Mouse (Mus musculus): ENCODE results near the gene Zfp341.

The Zfp341 gene

GRCm38 (mm10) chr2:154583906-154584872 lies 28.9 kb upstream of the Zfp341 start:
- in situ Hi-C loops (cut with MboI; ENCODE audit: low pct_unique_long_range_greater_than_20kb in 1 of 2, low sequenced_read_pairs in 2 of 2, unreplicated experiment in 1 of 2): loop anchor here (5.0 to 25.0 kb wide), 3 partner anchors 169 to 372 kb away; partner anchors contain the start of gene Bpifb5 (in 1 of the 2)

GRCm38 (mm10) chr2:154584931-154585601 lies 28.0 kb upstream of the Zfp341 start:
- in situ Hi-C loops (cut with MboI; ENCODE audit: low pct_unique_long_range_greater_than_20kb in 1 of 2, low sequenced_read_pairs in 2 of 2, unreplicated experiment in 1 of 2): loop anchor here (5.0 to 25.0 kb wide), 3 partner anchors 170 to 373 kb away; partner anchors contain the start of gene Bpifb5 (in 1 of the 2)

GRCm38 (mm10) chr2:154586405-154586804 lies 26.7 kb upstream of the Zfp341 start:
- in situ Hi-C loops (cut with MboI; ENCODE audit: low pct_unique_long_range_greater_than_20kb in 1 of 2, low sequenced_read_pairs in 2 of 2, unreplicated experiment in 1 of 2): loop anchor here (10.0 to 25.0 kb wide), 2 partner anchors 172 to 374 kb away; partner anchors contain the start of gene Bpifb5 (in 1 of the 2)

GRCm38 (mm10) chr2:154589051-154589450 lies 24.0 kb upstream of the Zfp341 start:
- in situ Hi-C loops (cut with MboI; ENCODE audit: low pct_unique_long_range_greater_than_20kb in 1 of 2, low sequenced_read_pairs in 2 of 2, unreplicated experiment in 1 of 2): loop anchor here (10.0 to 25.0 kb wide), 2 partner anchors 174 to 377 kb away; partner anchors contain the start of gene Bpifb5 (in 1 of the 2)

- in situ Hi-C loops (cut with MboI; ENCODE audit: low pct_unique_long_range_greater_than_20kb in 1 of 2, low sequenced_read_pairs in 2 of 2, unreplicated experiment in 1 of 2): loop anchor here in 1 of 2 experiments (25.0 kb wide), 1 partner anchor 379 kb away; the partner anchor contains the start of gene Bpifb5
These were observed 21.9 kb upstream of the Zfp341 start for GRCm38 (mm10) chr2:154591239-154591638.

GRCm38 (mm10) chr2:154593025-154593424 lies 20.1 kb upstream of the Zfp341 start:
- in situ Hi-C loops (cut with MboI; ENCODE audit: low pct_unique_long_range_greater_than_20kb in 1 of 2, low sequenced_read_pairs in 2 of 2, unreplicated experiment in 1 of 2): loop anchor here in 1 of 2 experiments (25.0 kb wide), 1 partner anchor 381 kb away; the partner anchor contains the start of gene Bpifb5

GRCm38 (mm10) chr2:154595775-154596174 lies 17.3 kb upstream of the Zfp341 start:
- in situ Hi-C loops (cut with MboI; ENCODE audit: low pct_unique_long_range_greater_than_20kb in 1 of 2, low sequenced_read_pairs in 2 of 2, unreplicated experiment in 1 of 2): loop anchor here in 1 of 2 experiments (25.0 kb wide), 1 partner anchor 383 kb away; the partner anchor contains the start of gene Bpifb5

- in situ Hi-C loops (cut with MboI; ENCODE audit: low pct_unique_long_range_greater_than_20kb in 1 of 2, low sequenced_read_pairs in 2 of 2, unreplicated experiment in 1 of 2): loop anchor here in 1 of 2 experiments (25.0 kb wide), 1 partner anchor 385 kb away; the partner anchor contains the start of gene Bpifb5
These were observed 15.7 kb upstream of the Zfp341 start for GRCm38 (mm10) chr2:154597399-154597798.

GRCm38 (mm10) chr2:154600586-154600985 lies 12.5 kb upstream of the Zfp341 start:
- in situ Hi-C loops (cut with MboI; ENCODE audit: low pct_unique_long_range_greater_than_20kb in 1 of 2, low sequenced_read_pairs in 2 of 2, unreplicated experiment in 1 of 2): no loop called here

- in situ Hi-C loops (cut with MboI; ENCODE audit: low pct_unique_long_range_greater_than_20kb in 1 of 2, low sequenced_read_pairs in 2 of 2, unreplicated experiment in 1 of 2): no loop called here
These were observed 11.8 kb upstream of the Zfp341 start for GRCm38 (mm10) chr2:154601324-154601723.

GRCm38 (mm10) chr2:154603007-154603637 lies 10.0 kb upstream of the Zfp341 start:
- in situ Hi-C loops (cut with MboI; ENCODE audit: low pct_unique_long_range_greater_than_20kb in 1 of 2, low sequenced_read_pairs in 2 of 2, unreplicated experiment in 1 of 2): no loop called here

- in situ Hi-C loops (cut with MboI; ENCODE audit: low pct_unique_long_range_greater_than_20kb in 1 of 2, low sequenced_read_pairs in 2 of 2, unreplicated experiment in 1 of 2): no loop called here
These were observed 9.4 kb upstream of the Zfp341 start, which contains the start of gene Pxmp4 for GRCm38 (mm10) chr2:154603638-154604153. TSS of gene Pxmp4 (minus strand) at chr2:154603708.

- in situ Hi-C loops (cut with MboI; ENCODE audit: low pct_unique_long_range_greater_than_20kb in 1 of 2, low sequenced_read_pairs in 2 of 2, unreplicated experiment in 1 of 2): no loop called here
These were observed 8.9 kb upstream of the Zfp341 start for GRCm38 (mm10) chr2:154604156-154604555.

- in situ Hi-C loops (cut with MboI; ENCODE audit: low pct_unique_long_range_greater_than_20kb in 1 of 2, low sequenced_read_pairs in 2 of 2, unreplicated experiment in 1 of 2): no loop called here
These were observed 6.1 kb upstream of the Zfp341 start for GRCm38 (mm10) chr2:154606965-154607364.

- in situ Hi-C loops (cut with MboI; ENCODE audit: low pct_unique_long_range_greater_than_20kb in 1 of 2, low sequenced_read_pairs in 2 of 2, unreplicated experiment in 1 of 2): no loop called here
These were observed 3.9 kb upstream of the Zfp341 start for GRCm38 (mm10) chr2:154609050-154609767.

GRCm38 (mm10) chr2:154614841-154615576 lies 1.9 kb downstream of the Zfp341 start:
- in situ Hi-C loops (cut with MboI; ENCODE audit: low pct_unique_long_range_greater_than_20kb in 1 of 2, low sequenced_read_pairs in 2 of 2, unreplicated experiment in 1 of 2): no loop called here

- in situ Hi-C loops (cut with MboI; ENCODE audit: low pct_unique_long_range_greater_than_20kb in 1 of 2, low sequenced_read_pairs in 2 of 2, unreplicated experiment in 1 of 2): no loop called here
These were observed 2.6 kb downstream of the Zfp341 start for GRCm38 (mm10) chr2:154615674-154616073.

Data from mouse embryonic stem cell (cell line).